Comparison of ENCODE assay signal across 1 mouse cellular context in the genomic region with DNA sequence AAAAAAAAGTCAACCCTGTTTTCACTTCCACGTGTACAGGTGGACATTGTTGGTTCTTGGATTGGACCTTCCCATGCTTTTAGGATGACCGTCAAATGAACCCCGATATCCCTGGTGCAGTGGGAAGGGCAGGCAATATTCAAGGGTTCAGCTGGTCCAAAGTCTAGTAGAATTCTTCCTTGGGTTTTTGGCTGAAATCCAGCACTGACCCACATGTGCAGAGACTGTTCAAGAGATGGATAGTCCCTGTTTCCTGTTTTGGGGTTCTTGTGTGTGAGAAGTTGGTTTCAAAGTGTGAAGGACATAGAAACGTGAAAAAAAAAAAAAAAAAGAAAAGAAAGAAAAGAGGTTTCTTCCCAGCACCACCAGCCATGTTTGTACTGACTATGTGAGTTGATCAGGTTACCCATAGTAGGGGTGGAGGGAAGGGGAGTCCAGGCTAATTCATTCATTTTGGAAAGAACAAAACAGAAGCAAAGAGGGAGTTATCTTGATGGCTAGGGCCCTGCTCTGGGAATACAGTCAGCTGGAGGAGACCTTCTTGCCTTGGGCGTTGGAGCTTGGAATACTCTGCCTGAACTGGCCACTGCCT.
TF ChIP-seq lines count a peak whose summit lies in the region.

No protein-coding gene starts in this region.

TF ChIP-seq in CH12.LX, 34 proteins besides CTCF, POLR2A, EP300 and RAD21 (continued from another document):
- peak; percentile 80 for TF ChIP-seq ZNF384 (IDR thresholded peaks at IDR 0.05; ENCODE audit: low read depth, low read length)
- no peak for TF ChIP-seq MEF2A (IDR thresholded peaks at IDR 0.05; ENCODE audit: borderline replicate concordance, low read depth, low read length)
- TF ChIP-seq E2F4 (IDR thresholded peaks at IDR 0.05; ENCODE audit: insufficient replicate concordance, low read depth, low read length): no peak
- peak; percentile 86 for TF ChIP-seq ZKSCAN1 (IDR thresholded peaks at IDR 0.05; ENCODE audit: borderline replicate concordance, low read depth, low read length)
- TF ChIP-seq BHLHE40 (IDR thresholded peaks at IDR 0.05; ENCODE audit: low read depth, low read length): peak; percentile 70
- TF ChIP-seq MXI1 (IDR thresholded peaks at IDR 0.05; ENCODE audit: low read depth, low read length): peak; percentile 66
- peak; percentile 31; the same call in 1 of the 2 replicates for TF ChIP-seq ETS1 (conservative IDR thresholded peaks at IDR 0.05; ENCODE audit: low read depth, low read length)
- TF ChIP-seq MAX (IDR thresholded peaks at IDR 0.05; ENCODE audit: low read length): peak; percentile 34; the same call in 1 of the 2 replicates
TF ChIP-seq in CH12.LX: peak in this region for 8.
